Mouse (Mus musculus) forebrain, embryonic 16.5 days (tissue): ENCODE results near the gene Ankrd34c. TPM values are rescaled to one million over a fixed set of nuclear protein-coding genes. Genes with fewer than 3 reads are reported as not detected.

Experiments
- ATAC-seq: fragments of 200-750 bp; cut with Nextera tagmentation; 2 replicates; pipeline ENCODE4 v1.8.0; 2017; ENCODE audit warnings: mild to moderate bottlenecking, moderate library complexity
- H3K27ac ChIP-seq: fragments of 300-500 bp; sonication (generic); 2 replicates; pipeline ENCODE4 v1.5.1; 2014; ENCODE audit warnings: low read length, control low read depth
- H3K27me3 ChIP-seq: fragments of 300-500 bp; sonication (generic); replicated peaks from 2 replicates; pipeline ENCODE4 v1.6.1; 2014; ENCODE audit warnings: low read length; ENCODE audit not compliant: control insufficient read depth, insufficient read depth
- H3K36me3 ChIP-seq: fragments of 300-500 bp; sonication (generic); 2 replicates; pipeline ENCODE4 v1.6.1; 2014; ENCODE audit not compliant: control insufficient read depth, insufficient read depth
- H3K4me1 ChIP-seq: fragments of 300-500 bp; sonication (generic); replicated peaks from 2 replicates; pipeline ENCODE4 v1.6.1; 2014; ENCODE audit warnings: low read length; ENCODE audit not compliant: control insufficient read depth, insufficient read depth
- H3K4me2 ChIP-seq: fragments of 300-500 bp; sonication (generic); 2 replicates; pipeline ENCODE4 v1.6.1; 2014; ENCODE audit warnings: mild to moderate bottlenecking, low read length, control low read depth
- H3K4me3 ChIP-seq: fragments of 300-500 bp; sonication (generic); replicated peaks from 2 replicates; pipeline ENCODE4 v1.5.1; 2014; ENCODE audit warnings: mild to moderate bottlenecking, low read length, control low read depth
- H3K9ac ChIP-seq: fragments of 300-500 bp; sonication (generic); replicated peaks from 2 replicates; pipeline ENCODE4 v1.6.1; 2014; ENCODE audit warnings: low read depth, low read length, control low read depth
- H3K9me3 ChIP-seq: fragments of 300-500 bp; sonication (generic); 2 replicates; pipeline ENCODE4 v1.6.1; 2016; ENCODE audit warnings: low read length; ENCODE audit not compliant: control insufficient read depth
- WGBS: fragments of 180-500 bp; shearing (Covaris S2); extraction: QIAGEN DNeasy Blood & Tissue Kit; methylation state at CpG from one replicate; pipeline ENCODE4 v1.1.7; 2014; 5-methylcytosine and 5-hydroxymethylcytosine counted together
- polyA plus RNA-seq: library from polyadenylated mRNA; unstranded; fragments of >200 nt; fragmentation: Nextera tagmentation; extraction: Ambion mirVana; gene quantifications from 2 replicates; pipeline ENCODE4 v1.2.1, GENCODE M21; 2015

Ankrd34c gene
- polyA plus RNA-seq: 0.16 and 0.33 TPM in 2 replicates

DNA sequence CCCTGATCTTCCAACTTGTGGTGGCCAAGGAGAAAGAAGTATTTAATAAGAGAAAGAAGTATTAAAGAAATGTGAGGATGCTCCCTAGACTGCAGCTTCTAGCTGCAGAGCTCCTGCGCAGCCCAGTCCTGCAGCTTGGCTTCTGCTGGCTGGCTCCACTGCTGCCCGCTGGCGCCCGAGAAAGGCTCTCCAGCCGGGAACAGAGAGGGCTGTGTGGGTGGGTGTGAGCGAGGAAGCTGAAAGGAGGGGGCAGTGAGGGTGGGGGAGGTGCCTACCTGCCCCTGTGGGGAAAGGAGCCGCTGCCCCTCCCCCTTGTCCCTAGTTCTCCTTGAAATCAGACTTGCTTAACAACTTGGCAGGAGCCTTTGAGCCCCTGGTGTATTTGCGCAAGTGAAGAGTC, at the start of gene Ankrd34c:
Gene Ankrd34c (minus strand): TSS at position 181 of the 400 bp plus-strand sequence.
- no peak within 1 kb of the TSS for H3K9ac ChIP-seq
- H3K27ac ChIP-seq: no peak within 1 kb of the TSS
- no peaks in the 10 kb centered on the region for H3K9me3 ChIP-seq
- H3K4me1 ChIP-seq: peaks cover 10% of the 10 kb centered on the region; the same call in 1 of the 2 replicates
- peak within 1 kb of the TSS; percentile 52 for H3K4me2 ChIP-seq
- peak within 1 kb of the TSS; percentile 37 for H3K4me3 ChIP-seq
- no peaks in the 10 kb centered on the region for H3K36me3 ChIP-seq
- WGBS: 2% methylated on average over 8 of the region's 8 CpGs
- H3K27me3 ChIP-seq: peaks cover 17% of the 10 kb centered on the region
- no peak for ATAC-seq

DNA sequence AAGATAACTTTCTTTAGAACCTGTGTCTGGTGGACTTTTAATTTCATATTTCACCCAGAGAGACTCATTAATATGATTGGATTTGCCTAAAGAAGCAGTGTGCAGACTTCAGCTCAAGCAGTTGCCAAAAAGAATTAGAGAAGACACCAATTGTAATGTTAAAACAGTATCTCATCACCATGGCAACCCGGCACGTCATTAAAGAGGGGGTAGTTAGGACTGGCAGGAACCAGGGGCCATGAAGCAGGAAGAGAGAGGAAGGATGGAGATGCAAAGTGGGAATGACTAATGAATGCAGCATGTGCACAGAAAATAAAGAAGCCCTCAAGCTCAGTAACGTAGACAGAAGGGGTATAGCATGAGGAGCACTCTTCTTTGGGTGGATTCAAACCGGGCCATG, 49.3 kb upstream of the Ankrd34c start:
- no peak overlapping the region for H3K9ac ChIP-seq
- H3K4me1 ChIP-seq: no peaks in the 10 kb centered on the region
- no peak overlapping the region for H3K27ac ChIP-seq
- no peak overlapping the region for H3K4me2 ChIP-seq
- peak; percentile 54; the same call in 1 of the 2 replicates for ATAC-seq
- H3K4me3 ChIP-seq: no peak overlapping the region
- no peaks in the 10 kb centered on the region for H3K9me3 ChIP-seq
- WGBS: 52% methylated on average over 4 of the region's 4 CpGs
- no peaks in the 10 kb centered on the region for H3K36me3 ChIP-seq
- no peaks in the 10 kb centered on the region for H3K27me3 ChIP-seq

DNA sequence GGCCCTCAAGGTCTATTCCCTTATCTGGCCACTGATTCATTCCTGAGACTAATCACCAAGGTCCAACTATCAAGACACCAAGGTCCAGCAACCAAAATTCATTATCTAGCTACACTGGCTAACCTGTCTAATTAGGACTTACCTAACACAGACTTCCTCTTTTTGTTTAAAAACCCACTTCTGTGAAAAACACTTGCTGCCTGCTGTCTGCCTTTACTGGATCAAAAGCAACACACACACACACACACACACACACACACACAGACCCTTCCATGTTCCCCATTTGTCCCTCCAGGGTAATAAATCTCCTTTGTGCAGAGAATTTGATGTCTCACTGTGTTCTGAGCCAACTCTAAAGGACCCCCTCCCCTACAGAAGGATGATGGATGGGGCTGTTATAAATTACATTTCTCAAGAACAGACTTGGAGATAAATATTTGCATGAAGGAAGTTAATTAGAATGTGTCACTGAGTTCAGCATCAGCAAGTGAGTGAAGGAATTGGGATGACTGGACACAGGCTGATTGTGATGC, 43.2 kb upstream of the Ankrd34c start:
- Histone ChIP-seq H3K9ac (no peak overlapping the region), H3K4me3 (no peak overlapping the region), H3K27me3 (no peaks in the 10 kb centered on the region), H3K36me3 (no peaks in the 10 kb centered on the region), H3K27ac (no peak overlapping the region), H3K4me2 (no peak overlapping the region), H3K4me1 (no peaks in the 10 kb centered on the region; the same call in 1 of the 2 replicates), H3K9me3 (no peaks in the 10 kb centered on the region)
- ATAC-seq: no peak

DNA sequence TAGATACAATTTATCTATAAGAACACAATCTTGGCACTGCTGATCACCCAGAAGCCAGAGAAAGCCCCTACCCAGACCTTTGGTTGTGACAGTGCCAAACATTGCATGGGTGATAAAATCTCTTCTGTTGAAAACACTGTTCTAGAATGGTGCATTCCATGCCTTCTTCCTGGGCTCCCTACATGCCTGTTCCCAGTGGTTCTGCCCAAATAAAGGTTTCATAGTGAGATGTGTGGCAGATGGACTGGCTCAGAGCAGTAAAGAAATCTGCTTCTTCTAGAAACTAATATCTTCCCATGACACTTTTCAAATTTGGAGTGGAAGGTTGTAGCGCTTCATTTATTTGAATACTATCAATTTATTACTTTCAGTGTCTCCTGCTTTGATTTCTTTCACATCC, 41.0 kb upstream of the Ankrd34c start:
- WGBS: 94% methylated on average over 1 of the region's 1 CpGs
- Histone ChIP-seq H3K9me3 (no peaks in the 10 kb centered on the region), H3K4me2 (no peak overlapping the region), H3K27me3 (no peaks in the 10 kb centered on the region), H3K27ac (no peak overlapping the region), H3K4me1 (no peaks in the 10 kb centered on the region; the same call in 1 of the 2 replicates), H3K4me3 (no peak overlapping the region), H3K9ac (no peak overlapping the region), H3K36me3 (no peaks in the 10 kb centered on the region)
- ATAC-seq: no peak

DNA sequence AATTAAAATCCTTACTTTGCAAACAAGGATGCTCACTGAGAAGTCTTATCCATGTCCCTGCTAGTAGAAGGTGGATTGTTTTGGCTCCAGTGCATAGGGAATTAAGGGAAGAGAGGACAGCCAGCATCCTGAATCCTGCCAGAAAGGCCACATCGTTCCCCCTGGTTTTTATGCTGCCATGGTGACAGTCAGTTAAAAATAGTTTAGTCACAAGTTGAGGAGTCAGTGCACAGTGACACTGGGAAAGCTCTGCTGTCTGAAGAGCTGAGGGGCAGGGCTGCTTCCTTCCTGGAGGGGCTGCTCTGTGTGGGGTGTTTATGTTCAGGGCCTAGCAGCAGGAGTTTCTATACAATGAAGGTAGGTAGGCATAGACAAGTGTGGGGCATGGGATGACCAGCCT, 32.9 kb upstream of the Ankrd34c start:
- H3K4me3 ChIP-seq: no peak overlapping the region
- 0 out of 2 replicates have a peak, but pooled peaks have one; percentile 36 for ATAC-seq
- H3K27ac ChIP-seq: no peak overlapping the region
- H3K9ac ChIP-seq: no peak overlapping the region
- H3K9me3 ChIP-seq: no peaks in the 10 kb centered on the region
- H3K4me2 ChIP-seq: no peak overlapping the region
- no peaks in the 10 kb centered on the region for H3K4me1 ChIP-seq
- whole genome bisulfite sequencing: 48% methylated on average over 1 of the region's 1 CpGs
- no peaks in the 10 kb centered on the region for H3K36me3 ChIP-seq
- no peaks in the 10 kb centered on the region for H3K27me3 ChIP-seq

DNA sequence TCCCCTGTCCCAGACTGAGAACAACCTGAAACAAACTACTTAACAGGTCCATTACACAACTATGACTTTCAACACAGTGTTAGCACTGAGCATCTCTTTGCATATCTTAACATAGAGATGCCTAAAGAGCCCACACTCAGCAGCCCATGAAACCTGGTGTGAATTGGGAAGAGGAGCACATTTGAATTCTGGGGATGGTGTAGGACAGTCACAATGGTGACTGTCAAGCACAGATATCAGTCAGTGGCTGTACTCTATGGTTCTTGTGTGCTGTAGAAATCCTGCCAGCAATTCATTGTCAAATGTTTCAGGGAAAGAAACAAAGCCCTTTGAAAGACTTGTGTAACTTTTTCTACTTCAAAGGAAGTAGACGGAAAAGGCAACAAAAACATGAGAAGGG, 23.7 kb upstream of the Ankrd34c start:
- 47% methylated on average over 1 of the region's 1 CpGs for WGBS
- Histone ChIP-seq H3K4me3 (no peak overlapping the region), H3K27me3 (no peaks in the 10 kb centered on the region), H3K27ac (no peak overlapping the region), H3K36me3 (no peaks in the 10 kb centered on the region), H3K9ac (no peak overlapping the region), H3K4me2 (no peak overlapping the region), H3K9me3 (no peaks in the 10 kb centered on the region), H3K4me1 (no peaks in the 10 kb centered on the region)
- no peak for ATAC-seq

DNA sequence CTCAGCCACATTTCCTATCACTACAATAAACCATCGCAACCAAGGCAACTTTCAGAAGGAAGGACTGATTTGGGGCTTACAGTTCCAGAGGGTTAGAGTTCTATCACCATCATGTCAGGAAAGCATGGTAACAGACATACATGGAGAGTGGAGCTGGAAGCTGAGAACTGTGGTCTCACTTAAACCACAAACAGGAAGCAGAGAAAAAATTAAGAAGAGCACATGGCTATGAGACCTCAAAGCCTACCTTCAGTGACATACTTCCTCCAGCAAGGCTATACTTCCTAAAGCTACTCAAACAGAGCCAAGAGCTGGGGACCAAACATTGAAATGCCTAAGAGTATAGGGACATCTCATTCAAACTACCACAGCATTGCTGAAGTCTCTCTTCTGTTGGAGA, 20.3 kb upstream of the Ankrd34c start:
- no peak for ATAC-seq
- Histone ChIP-seq H3K4me1 (no peaks in the 10 kb centered on the region), H3K27me3 (no peaks in the 10 kb centered on the region), H3K4me2 (no peak overlapping the region), H3K27ac (no peak overlapping the region), H3K4me3 (no peak overlapping the region), H3K36me3 (no peaks in the 10 kb centered on the region), H3K9me3 (no peaks in the 10 kb centered on the region), H3K9ac (no peak overlapping the region)
- WGBS: 97% methylated on average over 1 of the region's 1 CpGs

DNA sequence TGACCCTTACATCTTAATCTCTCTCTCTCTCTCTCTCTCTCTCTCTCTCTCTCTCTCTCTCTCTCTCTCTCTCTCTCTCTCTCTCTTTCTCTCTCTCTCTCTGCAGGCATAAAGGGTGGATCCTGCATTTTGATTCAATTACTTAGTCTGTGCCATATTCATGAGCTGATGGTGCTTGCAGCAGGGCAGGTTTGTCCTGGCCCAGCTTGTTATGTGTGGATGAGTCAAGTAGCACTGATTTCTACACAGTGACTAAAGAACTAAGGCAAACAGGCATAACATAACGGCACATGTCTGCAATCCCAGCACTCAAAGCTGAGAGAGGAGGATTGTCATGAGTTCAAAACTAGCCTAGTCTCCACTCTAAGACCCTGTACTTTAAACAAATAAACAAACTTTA, 19.9 kb upstream of the Ankrd34c start:
- no peak for ATAC-seq
- H3K27ac ChIP-seq: no peak overlapping the region
- H3K9me3 ChIP-seq: no peaks in the 10 kb centered on the region
- WGBS: 93% methylated on average over 1 of the region's 1 CpGs
- H3K4me2 ChIP-seq: no peak overlapping the region
- H3K9ac ChIP-seq: no peak overlapping the region
- no peaks in the 10 kb centered on the region for H3K36me3 ChIP-seq
- no peak overlapping the region for H3K4me3 ChIP-seq
- no peaks in the 10 kb centered on the region for H3K4me1 ChIP-seq
- H3K27me3 ChIP-seq: no peaks in the 10 kb centered on the region

DNA sequence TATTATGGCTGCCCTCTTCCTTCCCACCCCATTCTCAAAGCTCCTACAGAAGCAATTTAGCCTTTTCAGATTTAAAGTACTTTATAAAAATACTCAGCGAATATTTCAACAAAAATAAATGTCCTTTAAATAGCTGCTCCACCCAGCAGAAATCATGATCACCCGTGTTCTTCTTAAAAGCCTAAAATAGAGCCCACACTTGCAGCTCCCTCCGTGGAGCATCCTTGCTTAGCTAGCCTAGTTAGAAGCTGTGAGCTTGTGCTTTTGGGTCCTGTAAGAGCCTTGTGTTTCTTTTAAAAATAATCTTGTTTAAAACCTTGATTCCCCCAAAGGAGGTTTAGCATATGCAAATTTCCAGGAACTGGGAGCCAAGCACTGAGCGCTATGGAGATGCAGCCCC, 19.3 kb upstream of the Ankrd34c start:
- no peak overlapping the region for H3K4me3 ChIP-seq
- no peaks in the 10 kb centered on the region for H3K9me3 ChIP-seq
- H3K27ac ChIP-seq: no peak overlapping the region
- no peak overlapping the region for H3K4me2 ChIP-seq
- H3K36me3 ChIP-seq: no peaks in the 10 kb centered on the region
- H3K4me1 ChIP-seq: no peaks in the 10 kb centered on the region
- no peaks in the 10 kb centered on the region for H3K27me3 ChIP-seq
- no peak overlapping the region for H3K9ac ChIP-seq
- 41% methylated on average over 4 of the region's 4 CpGs for WGBS
- no peak for ATAC-seq

DNA sequence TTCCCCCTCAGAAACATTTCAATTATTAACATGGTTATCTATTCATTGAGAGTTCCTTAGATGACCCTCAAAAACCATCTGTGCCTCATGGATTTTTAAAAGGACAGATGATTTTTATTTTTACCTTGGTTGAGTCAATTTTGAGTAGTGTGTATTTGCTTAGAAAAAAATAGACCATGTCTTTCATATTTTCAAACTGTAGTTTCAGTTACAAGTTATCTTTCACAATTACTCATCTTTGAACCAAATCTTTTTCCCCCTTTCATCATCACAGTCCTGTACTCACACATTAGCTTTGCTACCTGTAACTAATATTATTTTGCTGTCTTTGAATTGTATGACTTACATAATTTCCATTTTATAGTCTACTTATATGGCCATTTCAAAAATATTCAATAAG, 1.8 kb upstream of the Ankrd34c start:
- Histone ChIP-seq H3K4me3 (no peak overlapping the region), H3K36me3 (no peaks in the 10 kb centered on the region), H3K4me2 (no peak overlapping the region), H3K4me1 (peaks cover 10% of the 10 kb centered on the region; the same call in 1 of the 2 replicates), H3K9me3 (no peaks in the 10 kb centered on the region), H3K27ac (no peak overlapping the region), H3K9ac (no peak overlapping the region), H3K27me3 (peaks cover 17% of the 10 kb centered on the region)
- no peak for ATAC-seq
